Mouse (Mus musculus) v-Abl transformed pro-B cells (cell line): Measurements from ENCODE around the gene Esam.

Experiments
- in situ Hi-C, 2 experiments: fragments of 400-800 bp; cut with MboI; formaldehyde crosslinking; loops; one replicate each; pipeline ENCODE4 v1.15.1; 2025; ENCODE audit not compliant: unreplicated experiment in 2 of 2

Esam gene

DNA sequence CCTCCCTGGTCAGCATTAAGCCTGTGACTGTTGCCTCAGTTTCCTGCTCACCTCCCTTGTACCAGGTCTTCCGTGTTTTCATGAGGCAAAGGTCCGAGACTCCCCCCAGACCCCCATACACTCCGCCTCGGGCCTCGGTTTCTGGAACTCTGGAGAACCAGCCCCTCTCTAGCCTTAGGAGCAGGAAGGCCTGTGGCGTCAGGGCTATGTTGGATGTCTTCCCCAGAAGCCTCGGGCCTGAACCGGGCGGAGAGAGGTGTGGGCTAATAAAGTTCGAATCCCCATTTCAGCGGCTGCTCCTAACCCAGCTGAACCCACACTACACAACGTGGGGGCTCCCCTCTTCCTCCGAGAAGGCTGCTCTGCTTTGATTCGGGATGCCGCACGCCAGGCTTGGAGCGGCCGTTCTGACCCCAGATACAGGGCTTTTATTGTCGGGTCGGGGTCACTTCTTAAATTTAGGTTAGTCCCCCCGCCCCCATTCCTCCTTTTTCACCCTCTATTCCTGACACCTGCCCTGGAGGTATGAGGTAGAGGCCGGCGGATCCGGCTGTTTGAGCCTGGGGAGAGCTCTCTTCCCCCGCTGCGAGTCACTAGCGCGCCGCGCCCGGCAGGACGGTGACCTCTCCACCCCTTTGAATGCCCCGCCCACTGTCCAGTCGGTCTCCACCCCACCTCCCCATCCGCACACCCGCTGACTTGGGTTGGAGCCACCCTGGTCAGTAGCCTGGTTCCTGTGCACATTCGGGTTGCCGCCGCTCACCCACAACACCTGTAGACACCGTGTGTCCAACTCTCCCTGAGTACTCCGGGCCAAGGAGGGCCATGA is at the start of gene Esam:
Esam (plus strand) TSS at position 683 of the 829 bp plus-strand sequence.
- in situ Hi-C loops = no loop called here

DNA sequence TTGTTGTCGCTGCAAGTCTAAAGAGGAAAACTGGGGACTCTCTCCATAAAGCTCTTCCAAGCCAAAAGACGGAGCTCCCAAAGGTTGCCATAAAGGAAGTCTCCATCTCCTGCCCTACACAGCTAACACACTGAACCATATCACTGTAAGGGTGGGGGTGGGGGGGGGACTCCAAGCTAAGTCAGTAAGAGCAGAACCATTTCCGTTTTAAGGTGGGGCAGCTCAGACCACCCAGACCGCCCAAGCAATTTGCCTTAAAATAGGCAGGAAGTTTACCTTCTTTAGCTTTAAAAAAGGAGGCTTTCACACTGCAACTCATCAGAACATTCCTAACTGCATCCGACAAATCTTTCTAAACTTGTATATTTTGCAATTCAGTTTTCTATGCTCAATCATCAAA is 42.7 kb upstream of the Esam start:
- in situ Hi-C loops = no loop called here

DNA sequence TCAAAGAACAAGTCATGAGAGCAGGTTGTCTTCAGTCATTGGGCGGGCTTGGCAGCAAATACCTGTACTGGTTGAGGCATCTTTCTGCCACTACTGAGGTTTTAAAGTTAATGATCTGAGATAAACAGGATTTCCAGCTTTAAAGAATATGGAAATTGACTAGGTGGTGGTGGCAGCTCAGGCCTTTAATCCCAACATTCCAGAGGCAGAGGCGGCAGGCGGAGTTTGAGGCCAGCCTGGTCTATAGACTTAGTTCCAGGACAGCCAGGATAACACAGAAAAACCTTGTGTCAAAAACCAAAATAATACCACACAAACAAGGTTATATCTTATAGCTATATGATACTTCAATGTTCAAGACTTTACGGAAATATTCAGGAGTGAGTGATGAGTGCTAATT is 39.8 kb upstream of the Esam start:
- in situ Hi-C loops = no loop called here

DNA sequence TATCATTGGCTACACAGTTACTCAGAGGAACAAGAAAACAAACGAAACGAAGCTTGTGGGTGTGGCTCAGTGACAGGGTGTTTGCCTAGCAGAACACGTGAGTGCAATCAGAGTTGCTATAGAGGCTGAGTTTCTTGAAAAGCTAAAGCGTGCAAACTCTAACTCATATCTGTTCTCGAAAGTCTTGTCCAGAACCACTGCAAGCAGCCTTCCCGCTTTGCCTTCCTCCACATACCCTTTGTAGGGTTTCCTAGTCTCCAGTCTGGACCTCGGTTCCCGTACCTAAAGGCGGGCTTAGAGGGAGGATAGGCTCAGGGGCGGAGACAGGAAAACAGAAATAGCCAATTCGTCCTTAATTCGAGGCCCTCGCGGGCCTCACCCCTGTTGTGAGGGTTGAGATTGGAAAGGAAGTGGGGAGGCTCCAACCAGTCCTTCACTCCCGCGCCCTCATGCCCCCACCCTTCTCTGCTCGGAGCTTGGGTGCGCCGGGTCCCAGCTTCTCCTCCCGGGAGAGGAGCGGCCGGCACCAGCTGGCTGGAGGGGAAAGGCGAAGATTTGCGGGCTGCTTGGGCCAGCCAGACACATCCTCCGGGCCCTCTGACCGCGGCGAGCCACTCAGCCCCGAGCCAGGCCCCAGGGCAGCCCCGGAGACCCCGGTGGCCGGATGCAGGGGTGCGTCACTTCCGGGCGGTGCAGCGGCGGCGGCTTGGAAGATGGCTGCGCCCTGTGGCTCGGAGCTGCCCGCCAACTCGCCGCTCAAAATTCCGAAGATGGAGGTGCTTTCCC is 39.1 kb upstream of the Esam start, which contains the start of gene Msantd2:
Msantd2 (plus strand) TSS at position 709 of the 786 bp plus-strand sequence.
- in situ Hi-C loops = no loop called here

DNA sequence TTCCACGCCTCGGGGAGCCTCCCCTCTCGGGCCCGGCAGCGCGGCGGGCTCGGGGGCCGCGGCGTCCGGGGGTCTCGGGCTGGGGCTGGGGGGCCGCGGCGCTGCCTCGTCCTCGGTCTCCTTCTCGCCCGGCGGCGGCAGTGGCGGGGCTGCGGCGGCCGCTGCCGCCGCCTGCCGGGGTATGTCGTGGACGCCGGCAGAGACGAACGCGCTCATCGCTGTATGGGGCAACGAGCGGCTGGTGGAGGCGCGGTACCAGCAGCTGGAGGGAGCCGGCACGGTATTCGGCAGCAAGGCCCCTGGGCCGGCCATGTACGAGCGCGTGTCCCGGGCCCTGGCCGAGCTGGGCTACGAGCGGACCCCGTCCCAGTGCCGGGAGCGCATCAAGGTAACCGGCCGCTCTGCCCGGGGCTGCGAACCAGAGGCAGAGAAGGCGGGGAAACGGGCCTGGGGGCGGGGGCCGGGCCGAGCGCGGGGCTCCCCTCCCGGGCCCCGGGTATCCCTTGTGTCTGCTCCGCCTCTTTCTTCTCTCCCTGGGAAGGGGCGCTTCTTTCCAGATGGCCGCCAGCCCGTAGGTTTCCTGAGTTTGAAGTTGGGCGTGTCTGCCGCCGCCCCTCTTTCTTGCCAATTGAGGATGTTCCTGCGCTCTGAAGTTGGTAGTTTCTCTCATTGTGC is 38.3 kb upstream of the Esam start:
- in situ Hi-C loops = no loop called here

DNA sequence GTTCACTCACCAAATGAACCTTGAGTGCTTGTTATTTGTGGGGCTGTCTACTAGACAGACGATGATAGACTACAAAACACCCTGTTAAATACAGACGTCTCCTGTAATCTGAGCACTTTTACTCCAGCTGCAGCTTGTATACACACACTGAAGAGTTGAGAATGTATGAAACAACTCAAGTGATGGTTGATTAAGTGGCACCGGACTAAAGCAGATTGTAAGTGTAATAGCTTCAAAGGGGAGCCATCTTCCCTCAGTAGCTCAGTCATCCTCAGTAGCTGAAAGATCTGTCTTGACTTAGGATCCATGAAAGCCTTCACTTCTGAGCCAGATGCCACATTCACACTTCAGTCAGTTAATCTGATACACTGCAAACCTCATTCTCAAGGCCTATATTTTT is 32.1 kb upstream of the Esam start:
- in situ Hi-C loops = no loop called here

DNA sequence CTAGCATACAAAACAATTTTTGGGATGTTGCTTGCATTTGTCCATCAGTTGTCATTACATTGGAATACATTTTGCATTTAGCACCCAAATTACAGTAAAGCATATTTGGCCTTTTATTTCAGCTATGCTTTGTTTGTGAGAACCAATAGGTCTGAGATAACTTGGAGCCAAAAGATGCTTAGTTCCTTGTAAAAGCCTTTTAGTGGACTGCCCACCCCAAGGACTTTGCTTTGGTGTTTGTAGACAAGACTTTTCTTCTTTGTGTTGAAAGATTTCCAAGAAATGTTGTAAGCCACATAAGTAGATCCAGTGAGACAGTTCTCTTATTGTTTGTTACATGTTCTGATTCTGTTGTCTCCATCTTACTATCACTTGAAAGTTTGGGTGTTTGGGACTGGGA is 31.6 kb upstream of the Esam start:
- in situ Hi-C loops = no loop called here

DNA sequence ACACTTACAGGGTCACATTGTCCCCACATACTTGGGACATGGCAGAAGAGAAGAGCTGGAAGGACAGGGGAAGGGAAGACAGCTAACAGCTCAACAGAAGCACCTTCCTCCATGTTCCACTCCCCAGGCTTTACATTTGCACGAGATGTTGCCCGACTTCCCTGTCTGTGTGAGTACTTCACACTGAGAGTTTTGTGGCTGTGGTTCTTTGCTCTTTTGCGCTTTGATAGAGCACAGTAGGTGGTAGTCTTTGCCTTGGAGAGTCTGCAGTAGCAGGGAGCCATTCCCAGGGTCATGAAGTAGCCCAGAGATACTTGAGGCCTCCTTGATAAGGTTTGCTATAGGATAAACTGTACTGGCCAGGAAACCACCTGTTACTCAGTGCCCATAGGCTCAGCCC is 27.7 kb upstream of the Esam start:
- in situ Hi-C loops = no loop called here

DNA sequence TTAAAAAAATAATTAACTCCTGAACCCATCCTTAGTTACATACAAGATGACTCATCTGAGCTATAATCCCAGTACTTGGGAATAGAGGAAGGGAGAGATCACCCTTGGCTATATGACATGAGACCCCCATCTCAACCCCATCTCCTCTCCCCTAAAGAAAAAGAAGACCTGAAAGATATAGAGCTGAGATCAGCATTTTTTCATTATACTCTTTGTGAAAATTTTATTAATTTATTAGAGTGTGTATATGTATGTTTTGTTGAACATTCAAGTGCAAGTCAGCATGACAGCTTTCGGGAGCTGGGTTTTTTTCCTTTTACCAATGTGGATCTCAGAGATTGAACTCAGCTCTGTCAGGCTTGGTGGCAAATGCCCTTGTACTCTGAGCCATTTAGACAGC is 26.7 kb upstream of the Esam start:
- in situ Hi-C loops = no loop called here

DNA sequence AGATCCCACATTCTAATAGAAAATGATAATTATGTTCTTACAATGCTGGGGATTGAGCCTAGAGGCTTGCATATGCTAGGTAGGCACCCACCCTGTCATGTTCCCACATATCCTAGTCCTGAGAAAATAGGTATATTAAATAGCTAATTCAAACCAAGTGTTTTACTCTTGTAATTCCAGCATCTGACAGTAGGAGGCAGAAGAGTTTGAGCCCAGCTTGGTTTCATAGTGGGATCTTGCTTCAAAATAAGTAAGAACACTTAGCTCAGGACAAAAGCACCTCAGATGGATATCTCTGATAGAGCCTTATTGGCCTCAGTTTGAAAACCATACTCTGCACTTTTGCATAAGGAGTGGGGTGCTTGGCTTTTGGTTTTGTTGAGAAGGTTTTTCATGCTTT is 23.5 kb upstream of the Esam start:
- in situ Hi-C loops = no loop called here

DNA sequence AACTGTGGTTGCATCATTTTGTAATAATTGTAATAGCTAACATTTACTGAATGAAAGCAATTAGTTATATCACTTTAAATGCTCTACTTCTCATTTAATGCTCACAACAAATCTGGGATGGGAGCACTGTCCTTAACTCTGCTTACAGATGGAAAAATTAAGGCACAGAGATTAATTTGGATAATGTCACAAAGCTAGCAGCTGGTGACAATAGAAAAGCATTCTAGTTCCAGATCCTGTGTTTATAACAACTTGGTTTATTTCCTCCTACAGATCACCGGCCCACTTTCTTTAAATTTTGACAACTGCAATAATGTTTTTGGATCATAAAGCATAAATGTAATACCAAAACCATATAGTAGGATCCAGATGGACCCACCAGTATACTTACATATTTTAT is 21.9 kb upstream of the Esam start:
- in situ Hi-C loops = no loop called here

DNA sequence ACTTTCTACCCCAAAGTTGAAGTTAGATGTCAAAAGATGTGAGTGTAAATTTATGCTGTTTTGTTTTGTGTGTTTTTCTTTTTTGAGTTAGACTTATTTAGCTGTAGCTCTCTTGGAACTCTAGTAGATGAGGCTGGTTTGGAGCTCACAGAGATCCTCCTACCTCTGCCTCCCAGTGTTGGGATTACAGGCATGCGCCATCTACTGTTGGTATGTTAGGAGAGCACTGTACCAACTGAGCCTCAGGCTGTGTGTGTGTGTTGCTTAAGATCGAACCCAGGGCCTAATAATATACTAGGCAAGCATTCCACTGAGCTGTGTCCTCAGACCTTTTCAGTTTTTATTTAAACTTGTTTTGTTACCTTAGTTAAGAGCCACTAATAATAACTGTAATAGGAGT is 15.8 kb upstream of the Esam start:
- in situ Hi-C loops = no loop called here

DNA sequence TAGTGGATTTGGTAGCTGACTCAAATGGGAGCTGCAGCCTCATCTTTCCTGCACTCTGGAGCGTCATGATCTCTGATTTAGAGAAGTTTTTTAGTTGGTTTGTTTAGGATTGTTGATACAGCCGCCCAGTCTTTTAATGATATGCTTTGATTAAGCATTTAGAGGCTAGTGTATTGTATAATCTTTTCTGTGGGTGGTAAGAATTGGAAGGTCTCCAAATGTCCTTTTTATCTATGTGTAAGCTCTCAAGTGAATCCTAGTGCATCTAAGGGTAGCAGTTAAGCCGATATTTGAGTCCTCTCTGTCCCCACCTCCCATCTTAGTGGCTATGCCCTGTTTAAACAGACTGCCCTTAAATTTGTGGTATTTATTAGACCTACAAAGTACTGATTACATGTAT is 13.4 kb upstream of the Esam start:
- in situ Hi-C loops = no loop called here

DNA sequence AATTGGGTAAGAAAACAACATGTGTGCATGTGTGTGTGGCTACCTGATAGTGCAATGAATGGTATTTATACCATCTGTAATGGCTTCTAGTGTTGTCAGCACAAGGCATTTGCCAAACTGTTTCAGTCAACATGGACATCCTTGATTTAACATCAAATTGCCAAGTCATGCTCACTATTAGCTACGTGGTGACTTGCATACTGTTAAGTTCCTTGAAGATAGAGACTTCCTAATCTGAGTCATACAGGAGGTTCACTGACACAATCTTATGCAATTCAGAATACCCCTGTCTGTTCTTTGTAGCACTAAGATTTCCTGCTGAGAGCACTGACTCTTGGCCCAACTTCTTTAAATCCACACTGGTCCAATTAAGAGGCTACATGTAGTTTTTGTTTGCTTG is 10.4 kb upstream of the Esam start:
- in situ Hi-C loops = no loop called here

DNA sequence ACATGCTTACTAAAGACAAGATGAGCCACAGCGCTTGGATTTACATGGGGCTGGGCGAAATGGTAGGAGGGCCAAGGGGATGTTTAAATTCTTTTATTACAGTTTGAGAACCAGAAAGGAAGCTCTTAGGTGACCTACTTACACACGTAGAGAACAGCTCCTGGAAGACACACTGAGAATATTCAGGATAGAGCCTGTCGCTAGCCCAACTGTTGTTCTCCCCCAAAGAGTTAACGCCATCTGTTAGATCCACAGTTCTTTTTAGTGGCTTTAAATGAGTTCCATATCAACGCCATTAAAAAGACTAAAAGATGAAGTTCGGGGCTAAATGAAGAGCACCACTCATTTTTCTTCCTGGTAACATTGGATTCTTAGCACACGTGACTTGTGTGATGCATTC is 8.9 kb upstream of the Esam start:
- in situ Hi-C loops = no loop called here

DNA sequence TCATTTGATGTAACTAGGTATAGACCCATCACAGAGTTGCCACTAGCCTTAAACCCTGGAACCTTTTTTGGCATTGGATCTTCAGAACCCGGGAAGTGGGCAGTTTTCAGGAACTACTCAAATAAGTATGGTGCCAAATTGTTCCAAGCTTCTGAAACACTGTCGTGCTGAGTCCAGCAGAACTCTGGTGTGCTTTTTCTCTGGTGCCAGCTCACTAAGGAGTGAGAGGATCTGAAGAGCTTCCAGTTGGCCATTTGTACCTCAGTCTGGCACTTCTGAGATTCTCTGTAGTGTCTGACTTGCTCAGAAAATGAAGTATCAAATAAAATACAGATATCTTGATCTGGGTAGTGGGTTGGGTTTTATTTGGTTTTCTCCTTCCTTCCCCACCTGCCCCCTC is 7.9 kb upstream of the Esam start:
- in situ Hi-C loops = no loop called here

DNA sequence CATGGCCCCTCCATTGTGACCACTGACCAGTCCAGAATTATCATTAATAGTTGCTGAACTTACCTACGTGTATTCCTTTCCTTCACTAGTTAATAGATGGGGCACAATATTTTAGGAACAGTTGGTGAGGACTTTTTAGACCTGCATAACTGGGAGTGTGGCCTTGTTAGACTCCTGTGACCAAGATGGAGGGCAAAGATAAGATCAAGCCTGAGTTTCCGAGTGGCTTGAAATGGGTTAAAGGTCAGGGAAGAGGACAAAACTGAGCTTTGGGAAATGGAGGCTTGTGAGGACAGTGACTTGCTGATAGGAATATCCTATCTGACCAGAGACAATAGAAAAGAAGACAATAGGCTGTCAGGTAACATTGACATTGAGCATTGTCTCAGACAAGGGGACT is 2.4 kb upstream of the Esam start:
- in situ Hi-C loops = no loop called here

DNA sequence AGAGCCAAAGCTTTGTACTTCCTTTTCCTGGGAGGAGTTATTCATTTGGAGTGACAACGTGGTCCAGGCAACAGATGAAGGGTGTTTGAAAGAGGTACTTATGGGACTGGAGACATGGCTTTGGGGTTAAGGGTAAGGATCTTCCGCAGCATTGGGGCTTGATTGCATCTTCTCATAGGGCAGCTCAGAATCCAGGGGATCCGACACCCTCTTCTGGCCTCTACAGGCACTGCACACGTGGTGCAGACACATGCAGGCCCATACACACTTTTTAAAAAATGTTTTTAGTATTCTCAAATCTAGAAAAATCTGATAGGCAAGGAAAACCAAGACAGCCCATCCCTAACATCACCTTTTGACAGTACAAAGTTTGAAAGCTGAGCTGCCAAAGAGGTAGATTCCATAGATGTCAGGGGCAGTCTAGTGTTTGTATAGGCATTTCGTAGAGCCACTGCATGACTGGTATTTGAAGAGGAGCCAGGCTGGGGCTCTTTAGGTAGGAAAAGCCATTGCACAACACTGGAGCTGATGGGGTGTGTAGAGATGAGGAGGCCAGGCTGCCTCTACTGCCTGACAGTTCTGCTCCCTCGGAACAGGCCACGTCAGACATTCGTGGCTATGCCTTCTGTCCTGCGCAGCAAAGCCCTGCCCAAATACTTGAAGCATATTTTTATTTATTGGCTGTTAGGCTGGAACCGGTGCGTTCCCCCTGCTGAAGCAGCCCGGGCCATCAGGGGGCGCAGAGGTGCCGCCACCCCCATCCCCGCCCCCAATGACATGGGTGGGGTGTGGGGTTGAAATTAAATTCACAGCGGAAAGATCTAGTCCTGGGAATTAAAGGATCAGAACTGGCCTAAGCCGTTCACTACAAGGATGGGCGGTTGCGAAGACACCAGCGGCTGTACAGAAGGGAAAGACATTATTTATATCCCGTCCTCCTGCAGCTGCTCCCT is 1.2 kb upstream of the Esam start:
- in situ Hi-C loops = no loop called here

DNA sequence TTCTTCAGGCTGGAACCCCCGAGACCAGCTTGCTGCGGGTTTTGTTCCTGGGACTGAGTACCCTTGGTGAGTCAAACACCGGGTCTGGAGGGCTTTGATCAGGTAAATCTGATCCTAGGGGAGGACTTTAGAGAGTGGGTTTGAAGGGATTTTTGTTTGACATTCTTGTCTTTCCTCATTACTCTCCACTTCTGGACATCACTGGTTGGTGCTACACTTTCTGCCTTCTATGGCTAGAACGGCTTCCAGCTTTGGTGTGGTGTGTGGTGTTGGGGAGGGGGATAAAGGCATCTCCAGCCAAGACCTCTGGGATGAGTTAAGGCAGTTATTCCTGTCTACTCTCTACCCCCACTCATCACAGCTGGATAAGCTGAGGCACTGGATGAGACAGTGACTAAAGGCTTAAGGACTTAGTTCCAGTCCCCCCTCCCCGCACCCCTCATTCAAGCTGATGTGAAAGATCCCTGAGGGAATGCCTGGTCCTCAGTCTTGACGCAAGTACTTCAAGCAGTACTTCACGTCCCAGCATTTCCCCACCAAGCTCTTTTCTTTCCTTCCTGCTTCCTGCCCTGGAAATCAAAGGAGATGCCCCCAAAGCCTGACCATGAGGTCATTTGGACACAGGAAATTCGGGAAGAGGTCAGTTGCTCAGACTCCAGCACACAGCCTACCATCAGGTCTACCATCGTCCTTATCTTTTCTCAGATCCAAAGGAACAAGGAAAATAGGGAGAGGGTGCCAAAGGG is 520 bp downstream of the Esam start:
- in situ Hi-C loops = no loop called here
